Mouse (Mus musculus) lung, postnatal 14 days (tissue): Measurements from ENCODE around the gene Tmem242.

Experiments used
- DNase-seq: peaks from one replicate; pipeline ENCODE4 v3.0.0; 2021

Gene Tmem242

GRCm38 (mm10) chr17:5372951-5373350 is 67.1 kb downstream of the Tmem242 start:
- DNase-seq, result no peak

GRCm38 (mm10) chr17:5371521-5371920 is 68.5 kb downstream of the Tmem242 start:
- DNase-seq, result no peak

- no peak for DNase-seq
These were observed 69.0 kb downstream of the Tmem242 start for GRCm38 (mm10) chr17:5371032-5371431.

DNA sequence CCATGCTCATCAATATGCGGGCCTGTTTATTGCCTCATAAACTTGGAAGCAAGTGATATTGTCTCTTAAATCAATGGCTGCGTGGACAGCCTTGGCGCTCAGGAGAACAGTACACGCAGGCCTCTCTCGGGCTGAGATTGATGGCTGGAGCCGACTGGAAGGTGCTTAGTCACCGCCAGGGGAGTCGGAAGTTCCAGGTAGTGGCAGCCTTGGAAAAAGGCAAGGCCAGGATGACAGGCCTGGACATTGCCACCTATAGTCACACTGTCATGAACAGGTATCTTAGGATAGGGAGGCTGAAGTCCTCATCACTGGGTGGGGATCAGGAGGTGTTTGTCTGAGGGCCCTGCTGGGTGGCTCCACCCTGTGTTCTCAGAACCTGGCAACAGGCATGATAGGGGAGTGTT is 74.1 kb downstream of the Tmem242 start:
- no peak for DNase-seq
